Comparison of ENCODE assay signal across 9 mouse cellular contexts in genomic region chr2:73791846-73792630, GRCm38 (mm10). TPM values are rescaled to one million over a fixed set of nuclear protein-coding genes. Genes with fewer than 3 reads are reported as not detected.
A peak's percentile ranks its signal among the peaks of the same experiment; 100 is the strongest.
DNase-seq lines count a peak whose midpoint lies in the region; ATAC-seq and TF ChIP-seq lines count a peak whose summit lies in the region.
"Had no signal": no experiment of that assay in that cellular context is flagged by ENCODE, and none has a peak within 500 bp of the region (broad histone marks: within the 10 kb centered on the region; RNA-seq: fewer than 3 reads in every experiment).

No protein-coding gene starts in this region.

- no peaks in the 10 kb centered on the region for H3K79me2 ChIP-seq in liver, adult 2 months (ENCODE audit: control insufficient read depth, insufficient read depth, low read length)

- peaks cover 3% of the 10 kb centered on the region; the same call in 1 of the 2 replicates for H3K27me3 ChIP-seq in hindbrain, embryonic 10.5 days (ENCODE audit: insufficient read depth, poor library complexity, severe bottlenecking)
- no peaks in the 10 kb centered on the region; the same call in 1 of the 2 replicates for H3K27me3 ChIP-seq in hindbrain, embryonic 12.5 days
- no peaks in the 10 kb centered on the region for H3K27me3 ChIP-seq in thymus, adult 2 months (ENCODE audit: control insufficient read depth, insufficient read depth, low read length)
- H3K27me3 ChIP-seq in liver, adult 2 months (ENCODE audit: control insufficient read depth, insufficient read depth, low read length), result no peaks in the 10 kb centered on the region

- H3K9ac ChIP-seq in hindbrain, embryonic 12.5 days, result no peak overlapping the region
- H3K9ac ChIP-seq in liver, adult 2 months (ENCODE audit: low read depth, low read length), result no peak overlapping the region

- no peaks in the 10 kb centered on the region for H3K9me3 ChIP-seq in hindbrain, embryonic 10.5 days
- H3K9me3 ChIP-seq in hindbrain, embryonic 12.5 days (replicated peaks), result no peaks in the 10 kb centered on the region

- no peak overlapping the region for H3K27ac ChIP-seq in hindbrain, embryonic 10.5 days
- no peak overlapping the region for H3K27ac ChIP-seq in hindbrain, embryonic 12.5 days
- H3K27ac ChIP-seq in thymus, adult 2 months (ENCODE audit: control insufficient read depth, insufficient read depth, low read length), result no peak overlapping the region
- no peak overlapping the region for H3K27ac ChIP-seq in liver, adult 2 months (replicated peaks; ENCODE audit: insufficient read depth, low read depth, low read length)

- DNase-seq in hindbrain, embryonic 10.5 days (ENCODE audit: low spot score), result peak; percentile 19
- DNase-seq in thymus, adult 2 months, result peak; percentile 24
- DNase-seq in thymus, adult 18-20 months, result no peak
- DNase-seq in liver, adult 2 months (ENCODE audit: extremely low read depth, low read depth, low spot score), result no peak
- no peak for DNase-seq in adrenal gland, postnatal 14 days
- no peak for DNase-seq in spleen, postnatal 14 days (ENCODE audit: low spot score in 2 of 2)
- DNase-seq: gastrocnemius, postnatal 14 days had no signal

- H3K36me3 ChIP-seq in hindbrain, embryonic 10.5 days, result no peaks in the 10 kb centered on the region
- H3K36me3 ChIP-seq in hindbrain, embryonic 12.5 days, result no peaks in the 10 kb centered on the region
- H3K36me3 ChIP-seq in thymus, adult 2 months (ENCODE audit: control insufficient read depth, insufficient read depth, low read length), result no peaks in the 10 kb centered on the region
- H3K36me3 ChIP-seq in liver, adult 2 months (ENCODE audit: control insufficient read depth, insufficient read depth, low read length), result no peaks in the 10 kb centered on the region

- 55% methylated on average over 19 of the region's 19 CpGs for WGBS in hindbrain, embryonic 10.5 days
- WGBS in hindbrain, embryonic 12.5 days, result 54% methylated on average over 19 of the region's 19 CpGs
- WGBS in thymus, adult 2 months, result 61% methylated on average over 19 of the region's 19 CpGs
- WGBS in liver, adult 2 months, result 49% methylated on average over 19 of the region's 19 CpGs

- TF ChIP-seq POLR2A in thymus, adult 2 months (IDR thresholded peaks at IDR 0.05; ENCODE audit: control insufficient read depth, extremely low read depth, insufficient read depth, low read length, poor library complexity), result no peak
- no peak for TF ChIP-seq POLR2A in liver, adult 2 months (IDR thresholded peaks at IDR 0.05; ENCODE audit: extremely low read depth, insufficient read depth, low read length)

- no peak overlapping the region for H3K4me2 ChIP-seq in hindbrain, embryonic 12.5 days (replicated peaks)

- H3K4me1 ChIP-seq in hindbrain, embryonic 10.5 days (replicated peaks), result no peaks in the 10 kb centered on the region
- peaks cover 4% of the 10 kb centered on the region; the same call in 1 of the 2 replicates for H3K4me1 ChIP-seq in hindbrain, embryonic 12.5 days
- 0 out of 2 replicates have a peak, but pooled peaks cover 6% of the 10 kb centered on the region for H3K4me1 ChIP-seq in thymus, adult 2 months (replicated peaks; ENCODE audit: control insufficient read depth, insufficient read depth, low read length)
- H3K4me1 ChIP-seq in liver, adult 2 months (ENCODE audit: control insufficient read depth, insufficient read depth, low read length), result no peaks in the 10 kb centered on the region

- TF ChIP-seq CTCF in thymus, adult 2 months (IDR thresholded peaks at IDR 0.05; ENCODE audit: borderline replicate concordance, control insufficient read depth, extremely low read depth, insufficient read depth, low read length, poor library complexity), result no peak
- TF ChIP-seq CTCF in liver, adult 2 months (IDR thresholded peaks at IDR 0.05; ENCODE audit: low read depth, low read length), result 0 out of 2 replicates have a peak, but pooled peaks have one; percentile 12

- no peak for ATAC-seq in hindbrain, embryonic 12.5 days (ENCODE audit: low FRiP score)
- no peak for ATAC-seq in megakaryocyte, adult 5-6 weeks (ENCODE audit: poor library complexity, severe bottlenecking)

- H3K4me3 ChIP-seq in hindbrain, embryonic 10.5 days, result no peak overlapping the region
- no peak overlapping the region for H3K4me3 ChIP-seq in hindbrain, embryonic 12.5 days
- no peak overlapping the region for H3K4me3 ChIP-seq in thymus, adult 2 months (ENCODE audit: control insufficient read depth, insufficient read depth, low read length)
- no peak overlapping the region for H3K4me3 ChIP-seq in liver, adult 2 months (ENCODE audit: insufficient read depth, low read depth, low read length)

RNA-seq across cellular contexts. Expression of gene Chn1, which starts 16.9 kb away (rescaled TPM):
- polyA plus RNA-seq in hindbrain, embryonic 10.5 days (2016; fragmentation: Nextera tagmentation; extraction: Ambion mirVana), result 44.7 and 68.4 TPM in 2 replicates
- 91.3 and 93.8 TPM in 2 replicates for polyA plus RNA-seq in hindbrain, embryonic 12.5 days (2016; fragmentation: Nextera tagmentation; extraction: Ambion mirVana)
- polyA plus RNA-seq in thymus, adult 2 months (2012; rRNA removed), result 1.7 and 3.1 TPM in 2 replicates
- total RNA-seq in liver, adult 2 months (2014; rRNA removed), result 0.18 and 0.40 TPM in 2 replicates
- polyA plus RNA-seq in liver, adult 2 months (2012; rRNA removed), result not detected in 2 replicates
- total RNA-seq in adrenal gland, postnatal 14 days (2021), result 19.8 and 22.2 TPM in 2 replicates
- not detected in 2 replicates for total RNA-seq in megakaryocyte, adult 5-6 weeks (2015)
- total RNA-seq in megakaryocyte, adult 5-6 weeks (2017), result not detected in 2 replicates

Comparison
In these comparisons a context has a peak if more than half of its experiments do, and no peak if none do; other contexts are left out.
1. DNase-seq: peak in hindbrain, embryonic 10.5 days (single experiment) and thymus, adult 2 months (single experiment); none in thymus, adult 18-20 months (0 of 2), liver, adult 2 months (single experiment), adrenal gland, postnatal 14 days (single experiment) and spleen, postnatal 14 days (0 of 2).
2. RNA of gene Chn1, which starts 16.9 kb away (polyA plus RNA-seq): 91.3 to 93.8 TPM in hindbrain, embryonic 12.5 days and 44.7 to 68.4 TPM in hindbrain, embryonic 10.5 days; 1.7 to 3.1 TPM in thymus, adult 2 months and not detected in liver, adult 2 months; every median in the first group is over 10 times any median in the second.